Mouse (Mus musculus) cerebellum, adult 2 months (tissue): ENCODE measurements around the gene Setd7.

Experiments
- CTCF ChIP-seq: fragments of 200-500 bp; IDR thresholded peaks from 2 replicates; pipeline ENCODE4 v1.5.1; 2011; ENCODE audit warnings: low read depth, mild to moderate bottlenecking, control low read depth, low read length, moderate library complexity, borderline replicate concordance; ENCODE audit not compliant: insufficient read depth
- POLR2A ChIP-seq: fragments of 200-500 bp; IDR thresholded peaks from 2 replicates; pipeline ENCODE4 v1.6.1; 2011; ENCODE audit warnings: low read length, control low read depth, borderline replicate concordance; ENCODE audit not compliant: insufficient read depth

- TF ChIP-seq CTCF (no peak), POLR2A (no peak)
Observed at GRCm38 (mm10) chr3:51547577-51547976, 13.1 kb downstream of the Setd7 start.
